Comparison of ENCODE assay signal across 9 mouse cellular contexts in genomic region chr4:91379559-91379958, GRCm38 (mm10). TPM values are rescaled to one million over a fixed set of nuclear protein-coding genes. Genes with fewer than 3 reads are reported as not detected.
DNase-seq lines count a peak whose midpoint lies in the region; ATAC-seq lines count a peak whose summit lies in the region.
"Had no signal": no experiment of that assay in that cellular context is flagged by ENCODE, and none has a peak within 500 bp of the region (broad histone marks: within the 10 kb centered on the region; RNA-seq: fewer than 3 reads in every experiment).

No protein-coding gene starts in this region.

- 0 out of 2 replicates have a peak overlapping the region, but pooled peaks have one; percentile 38 for H3K4me3 ChIP-seq in hindbrain, embryonic 15.5 days
- H3K4me3 ChIP-seq in neural tube, embryonic 14.5 days (ENCODE audit: low read depth, low read length) = no peak overlapping the region

- H3K27ac ChIP-seq in hindbrain, embryonic 15.5 days (replicated peaks) = no peak overlapping the region; the same call in 1 of the 2 replicates
- H3K27ac ChIP-seq in neural tube, embryonic 14.5 days (ENCODE audit: low read depth, low read length) = no peak overlapping the region

- no peaks in the 10 kb centered on the region for H3K9me3 ChIP-seq in hindbrain, embryonic 15.5 days
- no peaks in the 10 kb centered on the region for H3K9me3 ChIP-seq in neural tube, embryonic 14.5 days (ENCODE audit: control insufficient read depth, low read length)

- ATAC-seq in hindbrain, embryonic 15.5 days (ENCODE audit: low FRiP score, low read depth) = no peak
- ATAC-seq in neural tube, embryonic 14.5 days (ENCODE audit: low read depth) = no peak

- 6% methylated on average over 9 of the region's 9 CpGs for WGBS in hindbrain, embryonic 15.5 days
- 3% methylated on average over 9 of the region's 9 CpGs for WGBS in neural tube, embryonic 14.5 days

- H3K36me3 ChIP-seq in hindbrain, embryonic 15.5 days = no peaks in the 10 kb centered on the region
- H3K36me3 ChIP-seq in neural tube, embryonic 14.5 days (ENCODE audit: control insufficient read depth, insufficient read depth, low read length) = no peaks in the 10 kb centered on the region

- peaks cover 22% of the 10 kb centered on the region for H3K4me1 ChIP-seq in hindbrain, embryonic 15.5 days (replicated peaks)
- H3K4me1 ChIP-seq in neural tube, embryonic 14.5 days (ENCODE audit: control insufficient read depth, insufficient read depth, low read length) = peaks cover 7% of the 10 kb centered on the region; the same call in 1 of the 2 replicates

- H3K27me3 ChIP-seq in hindbrain, embryonic 15.5 days = no peaks in the 10 kb centered on the region
- H3K27me3 ChIP-seq in neural tube, embryonic 14.5 days (ENCODE audit: control insufficient read depth, insufficient read depth, low read length) = no peaks in the 10 kb centered on the region

- H3K9ac ChIP-seq in hindbrain, embryonic 15.5 days = no peak overlapping the region
- no peak overlapping the region; the same call in 1 of the 2 replicates for H3K9ac ChIP-seq in neural tube, embryonic 14.5 days (replicated peaks; ENCODE audit: low read depth, low read length)

- peak overlapping the region; percentile 74 for H3K4me2 ChIP-seq in hindbrain, embryonic 15.5 days
- peak overlapping the region; percentile 57; the same call in 1 of the 2 replicates for H3K4me2 ChIP-seq in neural tube, embryonic 14.5 days (ENCODE audit: low read depth, low read length)

- peak; percentile 27 for DNase-seq in kidney, postnatal 10 days
- no peak for DNase-seq in kidney, postnatal 36 days
- DNase-seq in embryo, embryonic 11 days = peak; percentile 78
- no peak for DNase-seq in layer of hippocampus, adult 9-11 months
- DNase-seq in spleen, postnatal 36 days (ENCODE audit: low spot score in 2 of 2) = no peak
- no peak for DNase-seq in adrenal gland, postnatal 4 days (ENCODE audit: low spot score in 2 of 2)

RNA-seq across cellular contexts. Expression of gene Elavl2, which starts 21.0 kb away (rescaled TPM):
- 141 and 143 TPM in 2 replicates for polyA plus RNA-seq in hindbrain, embryonic 15.5 days (2015; fragmentation: Nextera tagmentation; extraction: Ambion mirVana)
- 172 and 215 TPM in 2 replicates for polyA plus RNA-seq in neural tube, embryonic 14.5 days (2014; fragmentation: Nextera tagmentation; extraction: Ambion mirVana)
- total RNA-seq in adrenal gland, postnatal 4 days (2021) = 10 to 100 TPM; 10.2 to 20.5 TPM
- total RNA-seq: hematopoietic stem cell, adult 5-6 weeks had no signal

Comparison
In these comparisons a context has a peak if more than half of its experiments do, and no peak if none do; other contexts are left out.
1. DNase-seq: peak in kidney, postnatal 10 days (single experiment) and embryo, embryonic 11 days (single experiment); none in kidney, postnatal 36 days (0 of 2), layer of hippocampus, adult 9-11 months (single experiment), spleen, postnatal 36 days (0 of 2) and adrenal gland, postnatal 4 days (0 of 2).